Mouse (Mus musculus): ENCODE measurements around the gene Svs1. TPM values are rescaled to one million over a fixed set of nuclear protein-coding genes. Genes with fewer than 3 reads are reported as not detected.

Svs1 gene
- polyA plus RNA-seq, 1 experiment from 2014 or later, result not detected

GRCm38 (mm10) chr6:48982305-48982704, 4.4 kb upstream of the Svs1 start:
- no peak for ATAC-seq

GRCm38 (mm10) chr6:48989971-48990370, 3.3 kb downstream of the Svs1 start:
- 90% methylated on average over 5 of the region's 5 CpGs for WGBS
- Histone ChIP-seq H3K9me3 (ENCODE audit: control insufficient read depth) (no peaks in the 10 kb centered on the region), H3K4me1 (replicated peaks; ENCODE audit: control insufficient read depth, insufficient read depth, low read length) (no peaks in the 10 kb centered on the region), H3K27ac (ENCODE audit: low read depth, low read length) (no peak overlapping the region), H3K36me3 (ENCODE audit: control insufficient read depth, insufficient read depth) (no peaks in the 10 kb centered on the region), H3K4me2 (replicated peaks; ENCODE audit: low read depth) (no peak overlapping the region), H3K27me3 (replicated peaks; ENCODE audit: control insufficient read depth, insufficient read depth, low read length) (no peaks in the 10 kb centered on the region), H3K4me3 (ENCODE audit: low read depth, low read length) (no peak overlapping the region), H3K9ac (ENCODE audit: low read depth, low read length) (no peak overlapping the region)
- ATAC-seq, result no peak
- no peak for TF ChIP-seq CTCF (IDR thresholded peaks at IDR 0.05; ENCODE audit: low read depth)

More at GRCm38 (mm10) chr6:48982305-48982704, 4.4 kb upstream of the Svs1 start:
- Histone ChIP-seq H3K9me3 (ENCODE audit: control insufficient read depth) (no peaks in the 10 kb centered on the region), H3K36me3 (ENCODE audit: control insufficient read depth, insufficient read depth) (no peaks in the 10 kb centered on the region), H3K27me3 (replicated peaks; ENCODE audit: control insufficient read depth, insufficient read depth, low read length) (no peaks in the 10 kb centered on the region), H3K4me1 (replicated peaks; ENCODE audit: control insufficient read depth, insufficient read depth, low read length) (no peaks in the 10 kb centered on the region), H3K4me3 (ENCODE audit: low read depth, low read length) (no peak overlapping the region), H3K4me2 (replicated peaks; ENCODE audit: low read depth) (no peak overlapping the region), H3K27ac (ENCODE audit: low read depth, low read length) (no peak overlapping the region), H3K9ac (ENCODE audit: low read depth, low read length) (no peak overlapping the region)
- 79% methylated on average over 3 of the region's 3 CpGs for WGBS
- TF ChIP-seq CTCF (IDR thresholded peaks at IDR 0.05; ENCODE audit: low read depth), result no peak

GRCm38 (mm10) chr6:48991991-48992390, 5.3 kb downstream of the Svs1 start:
- no peaks in the 10 kb centered on the region for H3K27me3 ChIP-seq (replicated peaks; ENCODE audit: control insufficient read depth, insufficient read depth, low read length)
- no peak overlapping the region for H3K4me2 ChIP-seq (replicated peaks; ENCODE audit: low read depth)
- H3K27ac ChIP-seq (ENCODE audit: low read depth, low read length), result no peak overlapping the region
- H3K4me1 ChIP-seq (replicated peaks; ENCODE audit: control insufficient read depth, insufficient read depth, low read length), result no peaks in the 10 kb centered on the region
- H3K9me3 ChIP-seq (ENCODE audit: control insufficient read depth), result no peaks in the 10 kb centered on the region
- no peaks in the 10 kb centered on the region for H3K36me3 ChIP-seq (ENCODE audit: control insufficient read depth, insufficient read depth)
- TF ChIP-seq CTCF (IDR thresholded peaks at IDR 0.05; ENCODE audit: low read depth), result no peak
- H3K4me3 ChIP-seq (ENCODE audit: low read depth, low read length), result no peak overlapping the region
- 73% methylated on average over 4 of the region's 4 CpGs for WGBS
- no peak for ATAC-seq
- H3K9ac ChIP-seq (ENCODE audit: low read depth, low read length), result no peak overlapping the region

- no peak for ATAC-seq
- TF ChIP-seq CTCF (IDR thresholded peaks at IDR 0.05; ENCODE audit: low read depth), result no peak
- WGBS, result 47% methylated on average over 6 of the region's 6 CpGs
Measured at GRCm38 (mm10) chr6:48998186-48998585, 11.5 kb downstream of the Svs1 start.

GRCm38 (mm10) chr6:48998796-48999195, 12.1 kb downstream of the Svs1 start:
- Histone ChIP-seq H3K27ac (ENCODE audit: low read depth, low read length) (no peak overlapping the region), H3K36me3 (ENCODE audit: control insufficient read depth, insufficient read depth) (no peaks in the 10 kb centered on the region), H3K4me1 (replicated peaks; ENCODE audit: control insufficient read depth, insufficient read depth, low read length) (no peaks in the 10 kb centered on the region), H3K4me3 (ENCODE audit: low read depth, low read length) (no peak overlapping the region), H3K9me3 (ENCODE audit: control insufficient read depth) (no peaks in the 10 kb centered on the region), H3K4me2 (replicated peaks; ENCODE audit: low read depth) (no peak overlapping the region), H3K27me3 (replicated peaks; ENCODE audit: control insufficient read depth, insufficient read depth, low read length) (no peaks in the 10 kb centered on the region), H3K9ac (ENCODE audit: low read depth, low read length) (no peak overlapping the region)
- ATAC-seq, result no peak
- no peak for TF ChIP-seq CTCF (IDR thresholded peaks at IDR 0.05; ENCODE audit: low read depth)
- 84% methylated on average over 4 of the region's 4 CpGs for WGBS

More at GRCm38 (mm10) chr6:48998186-48998585, 11.5 kb downstream of the Svs1 start:
- Histone ChIP-seq H3K27ac (ENCODE audit: low read depth, low read length) (no peak overlapping the region), H3K27me3 (replicated peaks; ENCODE audit: control insufficient read depth, insufficient read depth, low read length) (no peaks in the 10 kb centered on the region), H3K4me3 (ENCODE audit: low read depth, low read length) (no peak overlapping the region), H3K36me3 (ENCODE audit: control insufficient read depth, insufficient read depth) (no peaks in the 10 kb centered on the region), H3K9ac (ENCODE audit: low read depth, low read length) (no peak overlapping the region), H3K9me3 (ENCODE audit: control insufficient read depth) (no peaks in the 10 kb centered on the region), H3K4me2 (replicated peaks; ENCODE audit: low read depth) (no peak overlapping the region), H3K4me1 (replicated peaks; ENCODE audit: control insufficient read depth, insufficient read depth, low read length) (no peaks in the 10 kb centered on the region)

GRCm38 (mm10) chr6:49003381-49003780, 16.7 kb downstream of the Svs1 start:
- no peak overlapping the region for H3K9ac ChIP-seq (ENCODE audit: low read depth, low read length)
- no peak overlapping the region for H3K27ac ChIP-seq (ENCODE audit: low read depth, low read length)
- H3K4me2 ChIP-seq (replicated peaks; ENCODE audit: low read depth), result no peak overlapping the region
- TF ChIP-seq CTCF (IDR thresholded peaks at IDR 0.05; ENCODE audit: low read depth), result peak; percentile 67
- WGBS, result 26% methylated on average over 4 of the region's 4 CpGs
- H3K9me3 ChIP-seq (ENCODE audit: control insufficient read depth), result no peaks in the 10 kb centered on the region
- no peaks in the 10 kb centered on the region; the same call in 1 of the 2 replicates for H3K4me1 ChIP-seq (replicated peaks; ENCODE audit: control insufficient read depth, insufficient read depth, low read length)
- no peaks in the 10 kb centered on the region for H3K36me3 ChIP-seq (ENCODE audit: control insufficient read depth, insufficient read depth)
- H3K4me3 ChIP-seq (ENCODE audit: low read depth, low read length), result no peak overlapping the region
- no peaks in the 10 kb centered on the region for H3K27me3 ChIP-seq (replicated peaks; ENCODE audit: control insufficient read depth, insufficient read depth, low read length)
- ATAC-seq, result no peak

- TF ChIP-seq CTCF (IDR thresholded peaks at IDR 0.05; ENCODE audit: low read depth), result peak; percentile 94
- Histone ChIP-seq H3K27me3 (replicated peaks; ENCODE audit: control insufficient read depth, insufficient read depth, low read length) (no peaks in the 10 kb centered on the region), H3K4me3 (ENCODE audit: low read depth, low read length) (peak overlapping the region; percentile 43), H3K36me3 (ENCODE audit: control insufficient read depth, insufficient read depth) (no peaks in the 10 kb centered on the region), H3K9ac (ENCODE audit: low read depth, low read length) (no peak overlapping the region), H3K4me1 (replicated peaks; ENCODE audit: control insufficient read depth, insufficient read depth, low read length) (no peaks in the 10 kb centered on the region; the same call in 1 of the 2 replicates), H3K4me2 (replicated peaks; ENCODE audit: low read depth) (peak overlapping the region; percentile 68), H3K27ac (ENCODE audit: low read depth, low read length) (no peak overlapping the region), H3K9me3 (ENCODE audit: control insufficient read depth) (no peaks in the 10 kb centered on the region)
- ATAC-seq, result 0 out of 2 replicates have a peak, but pooled peaks have one; percentile 22
- WGBS, result 2% methylated on average over 9 of the region's 9 CpGs
Measured at GRCm38 (mm10) chr6:49007981-49008380, 21.3 kb downstream of the Svs1 start.

All from intestine, postnatal 0 days (tissue).